In genomic region chr2:164997721-164998428, GRCm38 (mm10) we compare ENCODE assay signal across 8 mouse cellular contexts. TPM values are rescaled to one million over a fixed set of nuclear protein-coding genes. Genes with fewer than 3 reads are reported as not detected.
A peak's percentile ranks its signal among the peaks of the same experiment; 100 is the strongest.
DNase-seq lines count a peak whose midpoint lies in the region; ATAC-seq and TF ChIP-seq lines count a peak whose summit lies in the region.

No protein-coding gene starts in this region.

- no peak overlapping the region for H3K27ac ChIP-seq in ES-Bruce4 (ENCODE audit: insufficient read depth, low read length)
- H3K27ac ChIP-seq in forebrain, postnatal 0 days (ENCODE audit: low read depth, low read length) = no peak overlapping the region
- no peak overlapping the region for H3K27ac ChIP-seq in intestine, embryonic 14.5 days (ENCODE audit: low read depth)
- no peak overlapping the region for H3K27ac ChIP-seq in liver, embryonic 15.5 days (replicated peaks)
- H3K27ac ChIP-seq in neural tube, embryonic 15.5 days (replicated peaks) = no peak overlapping the region

- H3K27me3 ChIP-seq in ES-Bruce4 (ENCODE audit: control insufficient read depth, insufficient read depth, low read length, poor library complexity, severe bottlenecking) = peaks cover 5% of the 10 kb centered on the region; the same call in 1 of the 2 replicates
- H3K27me3 ChIP-seq in forebrain, postnatal 0 days (ENCODE audit: insufficient read depth, low read length) = no peaks in the 10 kb centered on the region
- H3K27me3 ChIP-seq in intestine, embryonic 14.5 days (replicated peaks; ENCODE audit: control insufficient read depth, insufficient read depth, low read length) = peaks cover 42% of the 10 kb centered on the region
- peaks cover 60% of the 10 kb centered on the region for H3K27me3 ChIP-seq in liver, embryonic 15.5 days
- peaks cover 4% of the 10 kb centered on the region; the same call in 1 of the 2 replicates for H3K27me3 ChIP-seq in neural tube, embryonic 15.5 days (replicated peaks)

- H3K9me3 ChIP-seq in ES-Bruce4 (replicated peaks; ENCODE audit: control insufficient read depth, insufficient read depth, low read length, poor library complexity, severe bottlenecking) = no peaks in the 10 kb centered on the region
- H3K9me3 ChIP-seq in forebrain, postnatal 0 days (ENCODE audit: low read length) = no peaks in the 10 kb centered on the region
- no peaks in the 10 kb centered on the region for H3K9me3 ChIP-seq in intestine, embryonic 14.5 days (ENCODE audit: control insufficient read depth, low read length)
- H3K9me3 ChIP-seq in liver, embryonic 15.5 days (replicated peaks) = no peaks in the 10 kb centered on the region
- H3K9me3 ChIP-seq in neural tube, embryonic 15.5 days (replicated peaks) = no peaks in the 10 kb centered on the region

- H3K4me2 ChIP-seq in forebrain, postnatal 0 days (ENCODE audit: low read depth) = peak overlapping the region; percentile 44
- H3K4me2 ChIP-seq in intestine, embryonic 14.5 days (ENCODE audit: low read length) = peak overlapping the region; percentile 66
- H3K4me2 ChIP-seq in liver, embryonic 15.5 days = peak overlapping the region; percentile 54
- H3K4me2 ChIP-seq in neural tube, embryonic 15.5 days = peak overlapping the region; percentile 51

- no peak; the same call in 1 of the 2 replicates for ATAC-seq in forebrain, postnatal 0 days
- ATAC-seq in intestine, embryonic 14.5 days (replicated peaks; ENCODE audit: low FRiP score, low TSS enrichment, low read depth) = 0 out of 2 replicates have a peak, but pooled peaks have one; percentile 16
- no peak for ATAC-seq in liver, embryonic 15.5 days (ENCODE audit: insufficient read depth)
- no peak for ATAC-seq in neural tube, embryonic 15.5 days (ENCODE audit: low FRiP score)

- no peak for TF ChIP-seq POLR2A in ES-Bruce4 (IDR thresholded peaks at IDR 0.05; ENCODE audit: insufficient read depth, low read length)

- H3K4me3 ChIP-seq in ES-Bruce4 (ENCODE audit: low read depth, low read length) = peak overlapping the region; percentile 43
- peak overlapping the region; percentile 18 for H3K4me3 ChIP-seq in forebrain, postnatal 0 days (ENCODE audit: low read depth, low read length)
- peak overlapping the region; percentile 37 for H3K4me3 ChIP-seq in intestine, embryonic 14.5 days (ENCODE audit: low read depth, low read length)
- peak overlapping the region; percentile 30 for H3K4me3 ChIP-seq in liver, embryonic 15.5 days (replicated peaks)
- peak overlapping the region; percentile 16 for H3K4me3 ChIP-seq in neural tube, embryonic 15.5 days (replicated peaks)

- H3K9ac ChIP-seq in ES-Bruce4 (ENCODE audit: low read depth, poor library complexity, severe bottlenecking) = peak overlapping the region; percentile 62
- peak overlapping the region; percentile 41 for H3K9ac ChIP-seq in forebrain, postnatal 0 days
- 0 out of 2 replicates have a peak overlapping the region, but pooled peaks have one; percentile 17 for H3K9ac ChIP-seq in intestine, embryonic 14.5 days (ENCODE audit: low read length)
- no peak overlapping the region for H3K9ac ChIP-seq in liver, embryonic 15.5 days
- H3K9ac ChIP-seq in neural tube, embryonic 15.5 days (replicated peaks) = peak overlapping the region; percentile 34

- no peak for TF ChIP-seq EP300 in ES-Bruce4 (IDR thresholded peaks at IDR 0.05; ENCODE audit: insufficient read depth, low read depth, low read length)

- WGBS in forebrain, postnatal 0 days = 4% methylated on average over 52 of the region's 52 CpGs
- WGBS in intestine, embryonic 14.5 days = 1% methylated on average over 52 of the region's 52 CpGs
- 4% methylated on average over 52 of the region's 52 CpGs for WGBS in liver, embryonic 15.5 days (ENCODE audit: insufficient replicate concordance)
- WGBS in neural tube, embryonic 15.5 days = 1% methylated on average over 49 of the region's 52 CpGs

- H3K36me3 ChIP-seq in ES-Bruce4 (ENCODE audit: control insufficient read depth, insufficient read depth, low read length, poor library complexity, severe bottlenecking) = peaks cover 7% of the 10 kb centered on the region; the same call in 1 of the 2 replicates
- peaks cover 59% of the 10 kb centered on the region for H3K36me3 ChIP-seq in forebrain, postnatal 0 days (ENCODE audit: insufficient read depth)
- H3K36me3 ChIP-seq in intestine, embryonic 14.5 days (ENCODE audit: control insufficient read depth, insufficient read depth, low read length) = peaks cover 42% of the 10 kb centered on the region
- H3K36me3 ChIP-seq in liver, embryonic 15.5 days (replicated peaks) = peaks cover 29% of the 10 kb centered on the region
- H3K36me3 ChIP-seq in neural tube, embryonic 15.5 days = peaks cover 60% of the 10 kb centered on the region

- no peak for TF ChIP-seq CTCF in ES-Bruce4 (IDR thresholded peaks at IDR 0.05; ENCODE audit: low read depth, low read length)
- TF ChIP-seq CTCF in forebrain, postnatal 0 days (IDR thresholded peaks at IDR 0.05; ENCODE audit: low read depth) = no peak

- DNase-seq in adrenal gland, postnatal 10 days = peak; percentile 75
- peak; percentile 47 for DNase-seq in forebrain, postnatal 0 days
- DNase-seq in intestine, embryonic 14.5 days (ENCODE audit: low spot score) = peak; percentile 68
- no peak for DNase-seq in layer of hippocampus, adult 11-12 months (ENCODE audit: low spot score)
- no peak for DNase-seq in spleen, postnatal 14 days (ENCODE audit: low spot score in 2 of 2)

- H3K4me1 ChIP-seq in ES-Bruce4 (ENCODE audit: control insufficient read depth, insufficient read depth, low read length) = no peaks in the 10 kb centered on the region
- no peaks in the 10 kb centered on the region for H3K4me1 ChIP-seq in forebrain, postnatal 0 days (ENCODE audit: insufficient read depth)
- H3K4me1 ChIP-seq in intestine, embryonic 14.5 days (replicated peaks; ENCODE audit: control insufficient read depth, insufficient read depth, low read length) = peaks cover 11% of the 10 kb centered on the region
- H3K4me1 ChIP-seq in liver, embryonic 15.5 days (replicated peaks) = peaks cover 14% of the 10 kb centered on the region
- peaks cover 28% of the 10 kb centered on the region for H3K4me1 ChIP-seq in neural tube, embryonic 15.5 days

RNA-seq across cellular contexts. Expression of gene Ncoa5, which starts 36.8 kb away (rescaled TPM):
- 30.8 and 33.7 TPM in 2 replicates for polyA plus RNA-seq in ES-Bruce4 (2011; ENCODE audit: insufficient read depth, insufficient read length, low read depth, missing spikeins)
- total RNA-seq in adrenal gland, postnatal 10 days (2021) = 10 to 100 TPM; 29.3 to 35.9 TPM
- total RNA-seq in forebrain, postnatal 0 days (2014; rRNA removed) = 81.8 and 96.3 TPM in 2 replicates
- 49.2 and 64.4 TPM in 2 replicates for polyA plus RNA-seq in forebrain, postnatal 0 days (2015; fragmentation: Nextera tagmentation; extraction: Ambion mirVana)
- 57.0 and 58.5 TPM in 2 replicates for polyA plus RNA-seq in intestine, embryonic 14.5 days (2014; fragmentation: Nextera tagmentation; extraction: Ambion mirVana)
- polyA plus RNA-seq in liver, embryonic 15.5 days (2015; fragmentation: Nextera tagmentation; extraction: Ambion mirVana) = 14.2 and 14.5 TPM in 2 replicates
- polyA plus RNA-seq in neural tube, embryonic 15.5 days (2015; fragmentation: Nextera tagmentation; extraction: Ambion mirVana) = 85.1 TPM in 2 replicates

RNA-seq across cellular contexts. Expression of gene Slc12a5, which starts 37.3 kb away (rescaled TPM):
- polyA plus RNA-seq in ES-Bruce4 (2011; ENCODE audit: insufficient read depth, insufficient read length, low read depth, missing spikeins) = 1.6 and 1.9 TPM in 2 replicates
- 1 to 10 TPM; 4.5 to 7.7 TPM for total RNA-seq in adrenal gland, postnatal 10 days (2021)
- total RNA-seq in forebrain, postnatal 0 days (2014; rRNA removed) = 83.2 and 139 TPM in 2 replicates
- 24.5 and 41.6 TPM in 2 replicates for polyA plus RNA-seq in forebrain, postnatal 0 days (2015; fragmentation: Nextera tagmentation; extraction: Ambion mirVana)
- polyA plus RNA-seq in intestine, embryonic 14.5 days (2014; fragmentation: Nextera tagmentation; extraction: Ambion mirVana) = 1.3 and 1.5 TPM in 2 replicates
- 0.26 and 0.37 TPM in 2 replicates for polyA plus RNA-seq in liver, embryonic 15.5 days (2015; fragmentation: Nextera tagmentation; extraction: Ambion mirVana)
- 53.6 and 61.8 TPM in 2 replicates for polyA plus RNA-seq in neural tube, embryonic 15.5 days (2015; fragmentation: Nextera tagmentation; extraction: Ambion mirVana)

RNA-seq across cellular contexts. Expression of gene Mmp9, which starts 57.3 kb away (rescaled TPM):
- 5.8 and 6.2 TPM in 2 replicates for polyA plus RNA-seq in ES-Bruce4 (2011; ENCODE audit: insufficient read depth, insufficient read length, low read depth, missing spikeins)
- total RNA-seq in adrenal gland, postnatal 10 days (2021) = 10 to 100 TPM in 1 of 2 experiments, 1 to 10 TPM in 1; 2.6 to 24.5 TPM
- total RNA-seq in forebrain, postnatal 0 days (2014; rRNA removed) = 5.3 and 14.2 TPM in 2 replicates
- 5.3 and 8.3 TPM in 2 replicates for polyA plus RNA-seq in forebrain, postnatal 0 days (2015; fragmentation: Nextera tagmentation; extraction: Ambion mirVana)
- 2.4 and 3.3 TPM in 2 replicates for polyA plus RNA-seq in intestine, embryonic 14.5 days (2014; fragmentation: Nextera tagmentation; extraction: Ambion mirVana)
- 5.9 and 10.2 TPM in 2 replicates for polyA plus RNA-seq in liver, embryonic 15.5 days (2015; fragmentation: Nextera tagmentation; extraction: Ambion mirVana)
- 23.8 and 25.6 TPM in 2 replicates for polyA plus RNA-seq in neural tube, embryonic 15.5 days (2015; fragmentation: Nextera tagmentation; extraction: Ambion mirVana)

RNA-seq across cellular contexts. Expression of gene Cd40, which starts 57.6 kb away (rescaled TPM):
- 5.3 and 5.8 TPM in 2 replicates for polyA plus RNA-seq in ES-Bruce4 (2011; ENCODE audit: insufficient read depth, insufficient read length, low read depth, missing spikeins)
- 1 to 10 TPM; 2.9 to 3.3 TPM for total RNA-seq in adrenal gland, postnatal 10 days (2021)
- 5.0 TPM in 2 replicates for total RNA-seq in forebrain, postnatal 0 days (2014; rRNA removed)
- polyA plus RNA-seq in forebrain, postnatal 0 days (2015; fragmentation: Nextera tagmentation; extraction: Ambion mirVana) = 4.7 and 7.0 TPM in 2 replicates
- polyA plus RNA-seq in intestine, embryonic 14.5 days (2014; fragmentation: Nextera tagmentation; extraction: Ambion mirVana) = 12.5 and 12.8 TPM in 2 replicates
- polyA plus RNA-seq in liver, embryonic 15.5 days (2015; fragmentation: Nextera tagmentation; extraction: Ambion mirVana) = 2.8 and 3.5 TPM in 2 replicates
- 6.9 and 11.0 TPM in 2 replicates for polyA plus RNA-seq in neural tube, embryonic 15.5 days (2015; fragmentation: Nextera tagmentation; extraction: Ambion mirVana)

Comparison
In these comparisons a context has a peak if more than half of its experiments do, and no peak if none do; other contexts are left out.
1. DNase-seq: peak in adrenal gland, postnatal 10 days (single experiment), forebrain, postnatal 0 days (single experiment) and intestine, embryonic 14.5 days (single experiment); none in layer of hippocampus, adult 11-12 months (single experiment) and spleen, postnatal 14 days (0 of 2).
2. Peak in every context shown above with its lines, with median percentiles within 50 percentile points of each other: H3K4me3 ChIP-seq and H3K4me2 ChIP-seq.